Mouse (Mus musculus) forebrain, embryonic 10.5 days (tissue): ENCODE data around the gene Calhm2. TPM values are rescaled to one million over a fixed set of nuclear protein-coding genes. Genes with fewer than 3 reads are reported as not detected.
A peak's percentile ranks its signal among the peaks of the same experiment; 100 is the strongest.
"Not testable (repeated sequence)": the region's sequence is repeated elsewhere in the genome, so short reads cannot be mapped to it uniquely, and the experiment has no call there.

Source experiments
- DNase-seq: peaks from one replicate; pipeline ENCODE4 v3.0.0-alpha.2; 2017; ENCODE audit warnings: low spot score; ENCODE audit errors: extremely low spot score
- H3K27ac ChIP-seq: fragments of 300-500 bp; sonication (generic); 2 replicates; pipeline ENCODE4 v1.5.1; 2016; ENCODE audit warnings: mild to moderate bottlenecking
- H3K27me3 ChIP-seq: fragments of 300-500 bp; sonication (generic); 2 replicates; pipeline ENCODE4 v1.6.1; 2016; ENCODE audit warnings: mild to moderate bottlenecking; ENCODE audit not compliant: poor library complexity, severe bottlenecking
- H3K36me3 ChIP-seq: fragments of 300-500 bp; sonication (generic); replicated peaks from 2 replicates; pipeline ENCODE4 v1.6.1; 2016; ENCODE audit warnings: mild to moderate bottlenecking, moderate library complexity
- H3K4me1 ChIP-seq: fragments of 300-500 bp; sonication (generic); 2 replicates; pipeline ENCODE4 v1.6.1; 2016
- H3K4me3 ChIP-seq: fragments of 300-500 bp; sonication (generic); 2 replicates; pipeline ENCODE4 v1.5.1; 2016; ENCODE audit warnings: mild to moderate bottlenecking, moderate library complexity
- H3K9me3 ChIP-seq: fragments of 300-500 bp; sonication (generic); 2 replicates; pipeline ENCODE4 v1.6.1; 2016; ENCODE audit warnings: mild to moderate bottlenecking, moderate library complexity
- WGBS: fragments of 180-500 bp; shearing (Covaris S2); methylation state at CpG from one replicate; pipeline ENCODE4 v1.1.7; 2016; 5-methylcytosine and 5-hydroxymethylcytosine counted together
- polyA plus RNA-seq: library from polyadenylated mRNA; unstranded; fragments of >200 nt; fragmentation: Nextera tagmentation; extraction: Ambion mirVana; gene quantifications from 2 replicates; pipeline ENCODE4 v1.2.1, GENCODE M21; 2016

The Calhm2 gene
- polyA plus RNA-seq, 1 experiment from 2014 or later: 1.8 TPM

- Histone ChIP-seq H3K36me3 (no peaks in the 10 kb centered on the region), H3K9me3 (no peaks in the 10 kb centered on the region), H3K4me3 (no peak within 1 kb of the TSS), H3K27me3 (peaks cover 17% of the 10 kb centered on the region), H3K27ac (no peak within 1 kb of the TSS), H3K4me1 (no peaks in the 10 kb centered on the region)
- WGBS: 92% methylated on average over 6 of the region's 6 CpGs
- DNase-seq: no peak
Observed at GRCm38 (mm10) chr19:47144154-47144553, 6.1 kb upstream of the Calhm2 start, which contains the start of gene Calhm1. Calhm1 (minus strand) TSS chr19:47144254.

DNA sequence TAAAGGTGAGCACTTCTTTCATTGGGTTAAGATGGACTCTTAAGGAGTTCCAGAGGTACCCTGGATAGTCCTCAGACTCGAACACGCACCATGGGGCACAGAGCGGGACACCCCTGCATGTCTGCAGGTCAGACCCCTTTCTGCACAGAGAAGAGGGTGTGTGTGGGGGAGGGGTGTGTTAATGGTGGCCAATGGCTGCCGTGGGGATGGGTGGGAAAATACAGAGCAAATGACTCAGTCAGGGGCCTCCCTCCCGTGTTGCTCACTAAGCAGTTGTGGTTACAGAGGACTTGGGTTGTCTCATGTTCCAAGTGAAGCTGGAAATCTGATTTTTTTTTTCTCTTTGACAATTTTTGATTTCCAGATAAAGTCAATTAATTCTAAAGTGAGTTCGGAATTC lies 4.3 kb upstream of the Calhm2 start:
- DNase-seq: no peak
- Histone ChIP-seq H3K36me3 (no peaks in the 10 kb centered on the region), H3K9me3 (no peaks in the 10 kb centered on the region), H3K27me3 (peaks cover 30% of the 10 kb centered on the region), H3K27ac (no peak overlapping the region), H3K4me1 (peaks cover 14% of the 10 kb centered on the region), H3K4me3 (no peak overlapping the region)
- 83% methylated on average over 6 of the region's 6 CpGs for WGBS

DNA sequence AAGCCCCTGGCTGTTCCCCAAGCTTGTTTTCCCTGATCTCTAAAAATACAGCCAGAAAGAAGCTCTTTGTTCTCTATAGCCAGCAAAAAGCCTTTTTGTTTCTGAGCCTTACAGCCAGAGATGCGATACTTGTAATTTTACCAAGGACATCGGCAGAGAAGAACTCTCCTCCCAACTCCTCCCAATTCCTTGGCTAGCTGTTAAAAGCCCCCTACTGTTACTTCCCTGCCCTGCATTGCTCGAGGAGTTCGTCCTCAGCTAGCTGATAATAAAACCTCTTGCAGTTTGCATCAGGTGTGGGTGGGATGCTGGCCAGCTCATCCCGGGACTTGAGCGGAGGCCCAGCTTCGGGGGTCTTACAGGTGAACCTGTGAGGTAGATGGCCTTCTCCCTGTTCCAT lies 1.5 kb upstream of the Calhm2 start:
- Histone ChIP-seq H3K27me3 (peaks cover 33% of the 10 kb centered on the region), H3K4me1 (peaks cover 24% of the 10 kb centered on the region)
- H3K4me3 ChIP-seq, H3K27ac ChIP-seq, H3K36me3 ChIP-seq, H3K9me3 ChIP-seq, DNase-seq: not testable (repeated sequence)
- 46% methylated on average over 7 of the region's 7 CpGs for WGBS

DNA sequence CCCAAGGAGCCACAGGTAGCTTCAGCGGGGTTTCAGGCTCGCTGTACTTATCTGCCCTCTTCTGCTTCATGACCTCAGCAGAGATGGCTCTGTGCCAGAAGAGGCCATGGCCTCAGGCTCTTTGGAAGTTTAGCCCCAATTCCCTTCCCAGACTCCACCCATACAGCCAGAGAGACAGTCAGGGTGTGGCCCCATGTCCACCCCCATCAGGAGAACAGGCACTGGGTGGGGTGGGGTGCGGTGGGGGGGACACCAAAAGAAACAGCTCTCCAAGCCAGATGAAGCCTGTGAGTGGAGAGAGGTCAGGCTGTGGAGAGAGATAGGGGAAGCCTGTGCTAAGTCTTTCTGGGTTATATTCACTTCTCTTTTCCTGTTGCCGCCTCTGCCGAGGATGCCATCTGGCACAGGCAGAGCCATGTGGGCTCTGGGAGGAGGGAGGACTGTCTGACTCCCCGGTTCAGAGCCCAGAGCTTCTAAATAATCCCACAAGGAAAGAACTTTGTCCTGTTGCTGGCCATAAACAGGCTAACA lies 978 bp downstream of the Calhm2 start:
- Histone ChIP-seq H3K36me3 (peaks cover 14% of the 10 kb centered on the region), H3K9me3 (no peaks in the 10 kb centered on the region), H3K4me3 (peak overlapping the region; percentile 42), H3K27ac (peak overlapping the region; percentile 79), H3K27me3 (peaks cover 33% of the 10 kb centered on the region), H3K4me1 (peaks cover 24% of the 10 kb centered on the region)
- DNase-seq: no peak
- WGBS: 68% methylated on average over 6 of the region's 6 CpGs

- H3K27me3 ChIP-seq: peaks cover 31% of the 10 kb centered on the region
- DNase-seq: no peak
- H3K4me1 ChIP-seq: peaks cover 24% of the 10 kb centered on the region
- no peak overlapping the region for H3K27ac ChIP-seq
- 90% methylated on average over 5 of the region's 5 CpGs for WGBS
- H3K9me3 ChIP-seq: no peaks in the 10 kb centered on the region
- H3K4me3 ChIP-seq: no peak overlapping the region
- H3K36me3 ChIP-seq: peaks cover 24% of the 10 kb centered on the region
Observed at GRCm38 (mm10) chr19:47136170-47136569, 1.9 kb downstream of the Calhm2 start.

DNA sequence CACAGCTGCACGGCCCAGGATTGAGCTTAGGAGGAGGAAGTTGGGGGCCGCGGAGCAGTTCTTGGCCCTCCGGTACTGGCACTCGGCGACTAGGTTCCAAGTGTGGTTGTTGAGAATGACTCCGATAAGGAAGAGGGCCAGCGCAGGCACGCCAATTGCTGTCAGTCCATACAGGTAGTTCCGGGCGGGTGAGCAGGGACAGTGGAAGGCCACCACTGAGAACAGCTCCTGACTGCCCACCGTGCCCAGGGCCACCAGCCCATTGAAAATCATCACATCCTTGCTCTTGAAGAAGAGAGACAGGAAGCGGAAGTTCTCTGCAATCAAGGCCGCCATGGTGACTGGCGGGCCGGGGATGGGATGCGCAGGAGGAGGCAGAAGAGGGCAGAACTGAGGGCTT lies 2.5 kb downstream of the Calhm2 start:
- Histone ChIP-seq H3K4me1 (peaks cover 24% of the 10 kb centered on the region), H3K27ac (no peak overlapping the region), H3K4me3 (no peak overlapping the region), H3K27me3 (peaks cover 27% of the 10 kb centered on the region), H3K9me3 (no peaks in the 10 kb centered on the region), H3K36me3 (peaks cover 30% of the 10 kb centered on the region)
- 87% methylated on average over 17 of the region's 17 CpGs for WGBS
- no peak for DNase-seq

DNA sequence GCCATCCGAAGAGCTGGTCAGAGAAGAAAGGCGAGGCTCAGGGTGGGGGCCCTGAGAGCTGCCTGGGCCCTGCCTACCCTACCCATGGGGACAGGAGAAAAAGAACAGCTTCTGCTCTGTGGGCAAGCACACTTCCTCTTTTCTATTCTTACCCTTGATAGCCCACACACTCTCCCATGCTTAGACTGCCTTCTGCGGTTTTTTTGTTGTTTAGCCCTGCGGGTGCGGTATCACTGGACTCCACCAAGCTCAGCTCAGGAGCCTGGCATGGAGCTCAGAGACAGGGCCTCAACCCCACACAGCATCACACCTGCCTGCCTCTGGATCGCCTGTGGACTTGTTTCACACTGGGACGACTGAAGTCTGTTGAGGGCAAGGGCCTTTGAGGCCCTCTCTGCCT lies 4.9 kb downstream of the Calhm2 start:
- DNase-seq: no peak
- Histone ChIP-seq H3K4me1 (peaks cover 17% of the 10 kb centered on the region), H3K36me3 (peaks cover 54% of the 10 kb centered on the region), H3K4me3 (no peak overlapping the region), H3K27ac (no peak overlapping the region), H3K9me3 (no peaks in the 10 kb centered on the region), H3K27me3 (peaks cover 9% of the 10 kb centered on the region)
- 90% methylated on average over 7 of the region's 7 CpGs for WGBS

GRCm38 (mm10) chr19:47130551-47131125 lies 7.5 kb downstream of the Calhm2 start:
- H3K27me3 ChIP-seq: no peaks in the 10 kb centered on the region

GRCm38 (mm10) chr19:47128835-47129234 lies 9.3 kb downstream of the Calhm2 start:
- DNase-seq: no peak
- no peaks in the 10 kb centered on the region for H3K27me3 ChIP-seq
- no peak overlapping the region for H3K4me3 ChIP-seq
- H3K9me3 ChIP-seq: no peaks in the 10 kb centered on the region
- peaks cover 97% of the 10 kb centered on the region for H3K36me3 ChIP-seq
- H3K4me1 ChIP-seq: no peaks in the 10 kb centered on the region
- 95% methylated on average over 11 of the region's 11 CpGs for WGBS
- H3K27ac ChIP-seq: no peak overlapping the region

More at GRCm38 (mm10) chr19:47130551-47131125, 7.5 kb downstream of the Calhm2 start:
- 96% methylated on average over 15 of the region's 15 CpGs for WGBS
- Histone ChIP-seq H3K36me3 (peaks cover 79% of the 10 kb centered on the region), H3K4me1 (no peaks in the 10 kb centered on the region), H3K27ac (no peak overlapping the region), H3K9me3 (no peaks in the 10 kb centered on the region), H3K4me3 (no peak overlapping the region)
- no peak for DNase-seq

DNA sequence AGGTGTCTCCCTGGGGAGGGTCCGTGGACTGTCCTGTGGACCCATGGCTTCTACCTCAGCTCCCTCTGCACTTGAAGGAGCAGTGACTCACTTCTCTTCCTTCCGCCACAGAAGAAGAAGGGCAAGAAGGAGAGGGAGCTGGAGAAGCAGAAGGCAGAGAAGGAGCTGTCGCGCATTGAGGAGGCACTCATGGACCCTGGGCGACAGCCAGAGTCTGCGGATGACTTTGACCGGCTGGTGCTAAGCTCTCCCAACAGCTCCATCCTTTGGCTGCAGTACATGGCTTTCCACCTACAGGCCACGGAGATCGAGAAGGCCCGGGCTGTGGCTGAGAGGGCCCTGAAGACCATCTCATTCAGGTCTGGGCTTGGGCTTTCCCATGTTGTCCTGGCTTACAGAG lies 9.9 kb downstream of the Calhm2 start:
- Histone ChIP-seq H3K4me3 (no peak overlapping the region), H3K9me3 (no peaks in the 10 kb centered on the region), H3K27ac (no peak overlapping the region), H3K4me1 (no peaks in the 10 kb centered on the region), H3K36me3 (peaks cover 98% of the 10 kb centered on the region), H3K27me3 (no peaks in the 10 kb centered on the region)
- DNase-seq: no peak
- WGBS: 95% methylated on average over 10 of the region's 10 CpGs

- Histone ChIP-seq H3K27ac (no peak overlapping the region), H3K9me3 (no peaks in the 10 kb centered on the region), H3K4me1 (no peaks in the 10 kb centered on the region), H3K27me3 (no peaks in the 10 kb centered on the region), H3K36me3 (peaks cover 93% of the 10 kb centered on the region), H3K4me3 (no peak overlapping the region)
- 24% methylated on average over 2 of the region's 2 CpGs for WGBS
- DNase-seq: no peak
Observed at GRCm38 (mm10) chr19:47122802-47123201, 15.3 kb downstream of the Calhm2 start.

- 48% methylated on average over 4 of the region's 4 CpGs for WGBS
- peaks cover 93% of the 10 kb centered on the region for H3K36me3 ChIP-seq
Observed at GRCm38 (mm10) chr19:47121054-47121453, 17.0 kb downstream of the Calhm2 start.

GRCm38 (mm10) chr19:47118634-47119033 lies 19.5 kb downstream of the Calhm2 start:
- peaks cover 93% of the 10 kb centered on the region for H3K36me3 ChIP-seq
- 91% methylated on average over 2 of the region's 2 CpGs for WGBS
- DNase-seq: no peak
- no peaks in the 10 kb centered on the region for H3K4me1 ChIP-seq
- no peaks in the 10 kb centered on the region for H3K9me3 ChIP-seq
- no peak overlapping the region for H3K27ac ChIP-seq
- no peaks in the 10 kb centered on the region for H3K27me3 ChIP-seq
- H3K4me3 ChIP-seq: no peak overlapping the region

More at GRCm38 (mm10) chr19:47121054-47121453, 17.0 kb downstream of the Calhm2 start:
- no peaks in the 10 kb centered on the region for H3K4me1 ChIP-seq
- H3K27me3 ChIP-seq: no peaks in the 10 kb centered on the region
- no peak for DNase-seq
- H3K9me3 ChIP-seq: no peaks in the 10 kb centered on the region
- no peak overlapping the region for H3K4me3 ChIP-seq
- H3K27ac ChIP-seq: no peak overlapping the region
